Comparison of ENCODE assay signal across 9 mouse cellular contexts in genomic region chrX:85721226-85721625, GRCm38 (mm10). TPM values are rescaled to one million over a fixed set of nuclear protein-coding genes. Genes with fewer than 3 reads are reported as not detected.
DNase-seq lines count a peak whose midpoint lies in the region; ATAC-seq and TF ChIP-seq lines count a peak whose summit lies in the region.
"Had no signal": no experiment of that assay in that cellular context is flagged by ENCODE, and none has a peak within 500 bp of the region (broad histone marks: within the 10 kb centered on the region; RNA-seq: fewer than 3 reads in every experiment).

No protein-coding gene starts in this region.

- H3K4me1 ChIP-seq in forebrain, postnatal 0 days (ENCODE audit: insufficient read depth) = no peaks in the 10 kb centered on the region
- H3K4me1 ChIP-seq in forebrain, embryonic 15.5 days = no peaks in the 10 kb centered on the region
- peaks cover 3% of the 10 kb centered on the region; the same call in 1 of the 2 replicates for H3K4me1 ChIP-seq in testis, adult 2 months (ENCODE audit: control insufficient read depth, insufficient read depth, low read length)
- H3K4me1 ChIP-seq in forebrain, embryonic 13.5 days = no peaks in the 10 kb centered on the region
- H3K4me1 ChIP-seq: limb, embryonic 15.5 days had no signal

- no peak for ATAC-seq in forebrain, postnatal 0 days
- ATAC-seq in forebrain, embryonic 15.5 days (replicated peaks) = no peak
- no peak for ATAC-seq in inflammation-experienced regulatory T-cells, adult 6 months
- ATAC-seq in forebrain, embryonic 13.5 days = no peak

- TF ChIP-seq CTCF in forebrain, postnatal 0 days (IDR thresholded peaks at IDR 0.05; ENCODE audit: low read depth) = peak; percentile 41; the same call in 1 of the 2 replicates
- peak; percentile 34; the same call in 1 of the 2 replicates for TF ChIP-seq CTCF in testis, adult 2 months (IDR thresholded peaks at IDR 0.05; ENCODE audit: control insufficient read depth, insufficient read depth, insufficient replicate concordance, low read depth, low read length)

- no peaks in the 10 kb centered on the region for H3K27me3 ChIP-seq in forebrain, postnatal 0 days (ENCODE audit: insufficient read depth, low read length)
- no peaks in the 10 kb centered on the region for H3K27me3 ChIP-seq in forebrain, embryonic 15.5 days
- no peaks in the 10 kb centered on the region for H3K27me3 ChIP-seq in testis, adult 2 months (ENCODE audit: control insufficient read depth, insufficient read depth, low read length)
- H3K27me3 ChIP-seq in forebrain, embryonic 13.5 days = no peaks in the 10 kb centered on the region
- H3K27me3 ChIP-seq: limb, embryonic 15.5 days had no signal

- no peaks in the 10 kb centered on the region for H3K9me3 ChIP-seq in forebrain, postnatal 0 days (ENCODE audit: low read length)
- no peaks in the 10 kb centered on the region for H3K9me3 ChIP-seq in forebrain, embryonic 15.5 days
- no peaks in the 10 kb centered on the region for H3K9me3 ChIP-seq in forebrain, embryonic 13.5 days (replicated peaks)
- H3K9me3 ChIP-seq: limb, embryonic 15.5 days had no signal

- no peak overlapping the region for H3K4me2 ChIP-seq in forebrain, postnatal 0 days (ENCODE audit: low read depth)
- no peak overlapping the region for H3K4me2 ChIP-seq in forebrain, embryonic 15.5 days (replicated peaks)
- H3K4me2 ChIP-seq in forebrain, embryonic 13.5 days = no peak overlapping the region
- H3K4me2 ChIP-seq: limb, embryonic 15.5 days had no signal

- no peaks in the 10 kb centered on the region for H3K36me3 ChIP-seq in forebrain, postnatal 0 days (ENCODE audit: insufficient read depth)
- H3K36me3 ChIP-seq in forebrain, embryonic 15.5 days = no peaks in the 10 kb centered on the region
- H3K36me3 ChIP-seq in testis, adult 2 months (ENCODE audit: control insufficient read depth, insufficient read depth, low read length) = no peaks in the 10 kb centered on the region
- H3K36me3 ChIP-seq in forebrain, embryonic 13.5 days (ENCODE audit: poor library complexity, severe bottlenecking) = no peaks in the 10 kb centered on the region
- H3K36me3 ChIP-seq: limb, embryonic 15.5 days had no signal

- no peak overlapping the region for H3K9ac ChIP-seq in forebrain, postnatal 0 days
- H3K9ac ChIP-seq in forebrain, embryonic 15.5 days (replicated peaks) = no peak overlapping the region
- no peak overlapping the region for H3K9ac ChIP-seq in forebrain, embryonic 13.5 days
- H3K9ac ChIP-seq: limb, embryonic 15.5 days had no signal

- TF ChIP-seq POLR2A in testis, adult 2 months (IDR thresholded peaks at IDR 0.05; ENCODE audit: control insufficient read depth, low read depth, low read length) = no peak

- no peak overlapping the region for H3K4me3 ChIP-seq in forebrain, postnatal 0 days (ENCODE audit: low read depth, low read length)
- no peak overlapping the region for H3K4me3 ChIP-seq in forebrain, embryonic 15.5 days
- H3K4me3 ChIP-seq in testis, adult 2 months (ENCODE audit: control insufficient read depth, low read depth, low read length) = no peak overlapping the region
- no peak overlapping the region for H3K4me3 ChIP-seq in forebrain, embryonic 13.5 days
- H3K4me3 ChIP-seq: limb, embryonic 15.5 days had no signal

- no peak for DNase-seq in forebrain, postnatal 0 days
- no peak for DNase-seq in testis, postnatal 14 days (ENCODE audit: low spot score)
- peak; percentile 13 for DNase-seq in lung, postnatal 14 days
- DNase-seq in layer of hippocampus, adult 11-12 months (ENCODE audit: low spot score) = no peak

- H3K27ac ChIP-seq in forebrain, postnatal 0 days (ENCODE audit: low read depth, low read length) = no peak overlapping the region
- no peak overlapping the region for H3K27ac ChIP-seq in forebrain, embryonic 15.5 days (replicated peaks)
- no peak overlapping the region for H3K27ac ChIP-seq in testis, adult 2 months (ENCODE audit: control insufficient read depth, insufficient read depth, low read depth, low read length)
- no peak overlapping the region for H3K27ac ChIP-seq in forebrain, embryonic 13.5 days
- H3K27ac ChIP-seq: limb, embryonic 15.5 days had no signal

RNA-seq across cellular contexts. Expression of gene Gk, which starts 55.4 kb away (rescaled TPM):
- total RNA-seq in forebrain, postnatal 0 days (2014; rRNA removed) = 12.1 and 17.0 TPM in 2 replicates
- polyA plus RNA-seq in forebrain, postnatal 0 days (2015; fragmentation: Nextera tagmentation; extraction: Ambion mirVana) = 6.6 and 8.9 TPM in 2 replicates
- polyA plus RNA-seq in forebrain, embryonic 15.5 days (2015; fragmentation: Nextera tagmentation; extraction: Ambion mirVana) = 7.6 and 8.6 TPM in 2 replicates
- 0.69 and 1.5 TPM in 2 replicates for polyA plus RNA-seq in testis, adult 2 months (2012; rRNA removed)
- 1 to 10 TPM; 2.5 to 3.3 (median 3.2) TPM for polyA plus RNA-seq in inflammation-experienced regulatory T-cells, adult 6 months (2017; shearing (Covaris generic))
- polyA plus RNA-seq in forebrain, embryonic 13.5 days (2015; fragmentation: Nextera tagmentation; extraction: Ambion mirVana) = 5.3 and 6.4 TPM in 2 replicates
